Mouse (Mus musculus) telencephalon, adult 2 months (tissue): Measurements from ENCODE around the gene Cdkn1c.

ENCODE experiments used
- DNase-seq: peaks from one replicate; pipeline ENCODE4 v3.0.0-alpha.2; 2011; ENCODE audit warnings: low read depth, low spot score

Cdkn1c gene

GRCm38 (mm10) chr7:143460874-143461273 is at the start of gene Cdkn1c:
TSS of gene Cdkn1c (minus strand) at chr7:143461050.
- peak; percentile 34 for DNase-seq

- DNase-seq = no peak
These were observed 48.7 kb upstream of the Cdkn1c start for GRCm38 (mm10) chr7:143509566-143509965.

GRCm38 (mm10) chr7:143506675-143507074 is 45.8 kb upstream of the Cdkn1c start:
- no peak for DNase-seq

- no peak for DNase-seq
These were observed 45.4 kb upstream of the Cdkn1c start for GRCm38 (mm10) chr7:143506271-143506670.

GRCm38 (mm10) chr7:143505823-143506222 is 45.0 kb upstream of the Cdkn1c start:
- DNase-seq = no peak

GRCm38 (mm10) chr7:143505411-143505810 is 44.6 kb upstream of the Cdkn1c start:
- DNase-seq = no peak

GRCm38 (mm10) chr7:143503926-143504325 is 43.1 kb upstream of the Cdkn1c start:
- DNase-seq = no peak

- no peak for DNase-seq
These were observed 41.8 kb upstream of the Cdkn1c start, which contains the start of gene Phlda2 for GRCm38 (mm10) chr7:143502418-143503200. TSS of gene Phlda2 (minus strand) at chr7:143503150.

- no peak for DNase-seq
These were observed 41.0 kb upstream of the Cdkn1c start for GRCm38 (mm10) chr7:143501643-143502417.

- no peak for DNase-seq
These were observed 40.1 kb upstream of the Cdkn1c start for GRCm38 (mm10) chr7:143500912-143501311.

- DNase-seq = no peak
These were observed 37.7 kb upstream of the Cdkn1c start for GRCm38 (mm10) chr7:143498584-143498983.

- DNase-seq = no peak
These were observed 34.5 kb upstream of the Cdkn1c start for GRCm38 (mm10) chr7:143495104-143495961.

GRCm38 (mm10) chr7:143493616-143494126 is 32.8 kb upstream of the Cdkn1c start:
- DNase-seq = no peak

GRCm38 (mm10) chr7:143489735-143490134 is 28.9 kb upstream of the Cdkn1c start:
- no peak for DNase-seq

GRCm38 (mm10) chr7:143482541-143482940 is 21.7 kb upstream of the Cdkn1c start:
- no peak for DNase-seq

- DNase-seq = no peak
These were observed 21.0 kb upstream of the Cdkn1c start for GRCm38 (mm10) chr7:143481806-143482387.

- DNase-seq = no peak
These were observed 19.6 kb upstream of the Cdkn1c start for GRCm38 (mm10) chr7:143480498-143480897.

- DNase-seq = no peak
These were observed 16.9 kb upstream of the Cdkn1c start for GRCm38 (mm10) chr7:143477800-143478199.

- no peak for DNase-seq
These were observed 16.0 kb upstream of the Cdkn1c start for GRCm38 (mm10) chr7:143476702-143477335.

GRCm38 (mm10) chr7:143475876-143476275 is 15.0 kb upstream of the Cdkn1c start:
- no peak for DNase-seq

- DNase-seq = no peak
These were observed 14.0 kb upstream of the Cdkn1c start for GRCm38 (mm10) chr7:143474811-143475210.
